Mouse (Mus musculus): ENCODE results near the gene Cachd1. TPM values are rescaled to one million over a fixed set of nuclear protein-coding genes. Genes with fewer than 3 reads are reported as not detected.

The Cachd1 gene
- polyA plus RNA-seq, 1 experiment from 2014 or later: 10.5 TPM

GRCm38 (mm10) chr4:100811057-100811695 lies 34.7 kb downstream of the Cachd1 start:
- no peak overlapping the region for H3K4me3 ChIP-seq (ENCODE audit: low read length)
- WGBS: 18% methylated on average over 5 of the region's 5 CpGs
- H3K9me3 ChIP-seq (ENCODE audit: control insufficient read depth, low read length): no peaks in the 10 kb centered on the region
- H3K27me3 ChIP-seq (ENCODE audit: control insufficient read depth, insufficient read depth, low read depth, low read length): no peaks in the 10 kb centered on the region
- H3K4me1 ChIP-seq (replicated peaks; ENCODE audit: control insufficient read depth, insufficient read depth, low read length): peaks cover 15% of the 10 kb centered on the region
- H3K36me3 ChIP-seq (ENCODE audit: control insufficient read depth, insufficient read depth, low read length): no peaks in the 10 kb centered on the region
- H3K4me2 ChIP-seq (ENCODE audit: low read depth, low read length): peak overlapping the region; percentile 32
- no peak overlapping the region for H3K9ac ChIP-seq (ENCODE audit: low read length)
- no peak overlapping the region for H3K27ac ChIP-seq (ENCODE audit: low read length)
- no peak for ATAC-seq (ENCODE audit: low read depth)

GRCm38 (mm10) chr4:100811802-100812510 lies 35.5 kb downstream of the Cachd1 start:
- H3K4me2 ChIP-seq (ENCODE audit: low read depth, low read length): peak overlapping the region; percentile 32
- no peaks in the 10 kb centered on the region for H3K9me3 ChIP-seq (ENCODE audit: control insufficient read depth, low read length)
- WGBS: 32% methylated on average over 8 of the region's 8 CpGs
- H3K9ac ChIP-seq (ENCODE audit: low read length): no peak overlapping the region
- H3K4me3 ChIP-seq (ENCODE audit: low read length): 0 out of 2 replicates have a peak overlapping the region, but pooled peaks have one; percentile 6
- no peaks in the 10 kb centered on the region for H3K36me3 ChIP-seq (ENCODE audit: control insufficient read depth, insufficient read depth, low read length)
- ATAC-seq (ENCODE audit: low read depth): no peak
- H3K4me1 ChIP-seq (replicated peaks; ENCODE audit: control insufficient read depth, insufficient read depth, low read length): peaks cover 15% of the 10 kb centered on the region
- H3K27me3 ChIP-seq (ENCODE audit: control insufficient read depth, insufficient read depth, low read depth, low read length): no peaks in the 10 kb centered on the region
- H3K27ac ChIP-seq (ENCODE audit: low read length): no peak overlapping the region

- no peak overlapping the region for H3K4me3 ChIP-seq (ENCODE audit: low read length)
These were observed 37.4 kb downstream of the Cachd1 start for GRCm38 (mm10) chr4:100813767-100814461.

GRCm38 (mm10) chr4:100819238-100819637 lies 42.8 kb downstream of the Cachd1 start:
- Histone ChIP-seq H3K4me2 (ENCODE audit: low read depth, low read length) (no peak overlapping the region), H3K4me1 (replicated peaks; ENCODE audit: control insufficient read depth, insufficient read depth, low read length) (peaks cover 8% of the 10 kb centered on the region), H3K9me3 (ENCODE audit: control insufficient read depth, low read length) (peaks cover 4% of the 10 kb centered on the region; the same call in 1 of the 2 replicates), H3K27ac (ENCODE audit: low read length) (no peak overlapping the region), H3K9ac (ENCODE audit: low read length) (no peak overlapping the region), H3K4me3 (ENCODE audit: low read length) (no peak overlapping the region), H3K36me3 (ENCODE audit: control insufficient read depth, insufficient read depth, low read length) (no peaks in the 10 kb centered on the region), H3K27me3 (ENCODE audit: control insufficient read depth, insufficient read depth, low read depth, low read length) (no peaks in the 10 kb centered on the region)
- WGBS: 92% methylated on average over 3 of the region's 3 CpGs
- peak; percentile 31; the same call in 1 of the 2 replicates for ATAC-seq (ENCODE audit: low read depth)

More at GRCm38 (mm10) chr4:100813767-100814461, 37.4 kb downstream of the Cachd1 start:
- 64% methylated on average over 2 of the region's 2 CpGs for WGBS
- no peaks in the 10 kb centered on the region for H3K36me3 ChIP-seq (ENCODE audit: control insufficient read depth, insufficient read depth, low read length)
- ATAC-seq (ENCODE audit: low read depth): no peak
- no peaks in the 10 kb centered on the region for H3K27me3 ChIP-seq (ENCODE audit: control insufficient read depth, insufficient read depth, low read depth, low read length)
- H3K9me3 ChIP-seq (ENCODE audit: control insufficient read depth, low read length): no peaks in the 10 kb centered on the region
- H3K4me2 ChIP-seq (ENCODE audit: low read depth, low read length): no peak overlapping the region
- no peak overlapping the region for H3K27ac ChIP-seq (ENCODE audit: low read length)
- no peak overlapping the region for H3K9ac ChIP-seq (ENCODE audit: low read length)
- H3K4me1 ChIP-seq (replicated peaks; ENCODE audit: control insufficient read depth, insufficient read depth, low read length): peaks cover 15% of the 10 kb centered on the region

GRCm38 (mm10) chr4:100822526-100822925 lies 46.1 kb downstream of the Cachd1 start:
- H3K27me3 ChIP-seq (ENCODE audit: control insufficient read depth, insufficient read depth, low read depth, low read length): no peaks in the 10 kb centered on the region
- H3K4me1 ChIP-seq (replicated peaks; ENCODE audit: control insufficient read depth, insufficient read depth, low read length): peaks cover 11% of the 10 kb centered on the region
- H3K36me3 ChIP-seq (ENCODE audit: control insufficient read depth, insufficient read depth, low read length): no peaks in the 10 kb centered on the region
- no peak overlapping the region for H3K9ac ChIP-seq (ENCODE audit: low read length)
- no peak overlapping the region for H3K4me3 ChIP-seq (ENCODE audit: low read length)
- H3K4me2 ChIP-seq (ENCODE audit: low read depth, low read length): no peak overlapping the region
- peaks cover 4% of the 10 kb centered on the region; the same call in 1 of the 2 replicates for H3K9me3 ChIP-seq (ENCODE audit: control insufficient read depth, low read length)
- ATAC-seq (ENCODE audit: low read depth): no peak
- H3K27ac ChIP-seq (ENCODE audit: low read length): no peak overlapping the region
- WGBS: 57% methylated on average over 7 of the region's 7 CpGs

- Histone ChIP-seq H3K4me2 (ENCODE audit: low read depth, low read length) (no peak overlapping the region), H3K36me3 (ENCODE audit: control insufficient read depth, insufficient read depth, low read length) (no peaks in the 10 kb centered on the region), H3K4me1 (replicated peaks; ENCODE audit: control insufficient read depth, insufficient read depth, low read length) (peaks cover 26% of the 10 kb centered on the region), H3K9ac (ENCODE audit: low read length) (no peak overlapping the region), H3K9me3 (ENCODE audit: control insufficient read depth, low read length) (no peaks in the 10 kb centered on the region), H3K27ac (ENCODE audit: low read length) (no peak overlapping the region), H3K27me3 (ENCODE audit: control insufficient read depth, insufficient read depth, low read depth, low read length) (no peaks in the 10 kb centered on the region), H3K4me3 (ENCODE audit: low read length) (no peak overlapping the region)
- 23% methylated on average over 5 of the region's 5 CpGs for WGBS
- ATAC-seq (ENCODE audit: low read depth): no peak
These were observed 50.9 kb downstream of the Cachd1 start for GRCm38 (mm10) chr4:100827374-100827773.

GRCm38 (mm10) chr4:100828737-100829136 lies 52.3 kb downstream of the Cachd1 start:
- no peak overlapping the region for H3K4me2 ChIP-seq (ENCODE audit: low read depth, low read length)
- no peaks in the 10 kb centered on the region for H3K9me3 ChIP-seq (ENCODE audit: control insufficient read depth, low read length)
- H3K27me3 ChIP-seq (ENCODE audit: control insufficient read depth, insufficient read depth, low read depth, low read length): no peaks in the 10 kb centered on the region
- peaks cover 19% of the 10 kb centered on the region for H3K4me1 ChIP-seq (replicated peaks; ENCODE audit: control insufficient read depth, insufficient read depth, low read length)
- peak; percentile 71; the same call in 1 of the 2 replicates for ATAC-seq (ENCODE audit: low read depth)
- peak overlapping the region; percentile 39; the same call in 1 of the 2 replicates for H3K27ac ChIP-seq (ENCODE audit: low read length)
- H3K4me3 ChIP-seq (ENCODE audit: low read length): no peak overlapping the region
- 10% methylated on average over 10 of the region's 10 CpGs for WGBS
- H3K36me3 ChIP-seq (ENCODE audit: control insufficient read depth, insufficient read depth, low read length): no peaks in the 10 kb centered on the region
- no peak overlapping the region for H3K9ac ChIP-seq (ENCODE audit: low read length)

GRCm38 (mm10) chr4:100837205-100837604 lies 60.7 kb downstream of the Cachd1 start:
- 32% methylated on average over 6 of the region's 6 CpGs for WGBS
- H3K36me3 ChIP-seq (ENCODE audit: control insufficient read depth, insufficient read depth, low read length): no peaks in the 10 kb centered on the region
- ATAC-seq (ENCODE audit: low read depth): peak; percentile 74
- no peak overlapping the region for H3K9ac ChIP-seq (ENCODE audit: low read length)
- no peaks in the 10 kb centered on the region for H3K9me3 ChIP-seq (ENCODE audit: control insufficient read depth, low read length)
- H3K4me2 ChIP-seq (ENCODE audit: low read depth, low read length): no peak overlapping the region
- H3K27ac ChIP-seq (ENCODE audit: low read length): no peak overlapping the region
- no peaks in the 10 kb centered on the region for H3K27me3 ChIP-seq (ENCODE audit: control insufficient read depth, insufficient read depth, low read depth, low read length)
- H3K4me3 ChIP-seq (ENCODE audit: low read length): no peak overlapping the region
- H3K4me1 ChIP-seq (replicated peaks; ENCODE audit: control insufficient read depth, insufficient read depth, low read length): peaks cover 8% of the 10 kb centered on the region; the same call in 1 of the 2 replicates

GRCm38 (mm10) chr4:100842629-100843028 lies 66.2 kb downstream of the Cachd1 start:
- Histone ChIP-seq H3K4me1 (replicated peaks; ENCODE audit: control insufficient read depth, insufficient read depth, low read length) (peaks cover 4% of the 10 kb centered on the region; the same call in 1 of the 2 replicates), H3K9ac (ENCODE audit: low read length) (no peak overlapping the region), H3K36me3 (ENCODE audit: control insufficient read depth, insufficient read depth, low read length) (no peaks in the 10 kb centered on the region), H3K27ac (ENCODE audit: low read length) (no peak overlapping the region), H3K4me2 (ENCODE audit: low read depth, low read length) (no peak overlapping the region), H3K9me3 (ENCODE audit: control insufficient read depth, low read length) (no peaks in the 10 kb centered on the region), H3K27me3 (ENCODE audit: control insufficient read depth, insufficient read depth, low read depth, low read length) (no peaks in the 10 kb centered on the region), H3K4me3 (ENCODE audit: low read length) (no peak overlapping the region)
- 46% methylated on average over 5 of the region's 5 CpGs for WGBS
- no peak for ATAC-seq (ENCODE audit: low read depth)
